Mouse (Mus musculus) testis, adult 2 months (tissue): Measurements from ENCODE around the gene Elp1.

Source experiments
- CTCF ChIP-seq: fragments of 200-500 bp; IDR thresholded peaks from 2 replicates; pipeline ENCODE4 v1.5.1; 2012; ENCODE audit warnings: low read depth, mild to moderate bottlenecking, inconsistent platforms, low read length, moderate library complexity; ENCODE audit not compliant: control insufficient read depth, insufficient read depth, insufficient replicate concordance
- POLR2A ChIP-seq: fragments of 200-500 bp; IDR thresholded peaks from 2 replicates; pipeline ENCODE4 v1.6.1; 2012; ENCODE audit warnings: low read depth, mild to moderate bottlenecking, inconsistent platforms, low read length, moderate library complexity; ENCODE audit not compliant: control insufficient read depth

DNA sequence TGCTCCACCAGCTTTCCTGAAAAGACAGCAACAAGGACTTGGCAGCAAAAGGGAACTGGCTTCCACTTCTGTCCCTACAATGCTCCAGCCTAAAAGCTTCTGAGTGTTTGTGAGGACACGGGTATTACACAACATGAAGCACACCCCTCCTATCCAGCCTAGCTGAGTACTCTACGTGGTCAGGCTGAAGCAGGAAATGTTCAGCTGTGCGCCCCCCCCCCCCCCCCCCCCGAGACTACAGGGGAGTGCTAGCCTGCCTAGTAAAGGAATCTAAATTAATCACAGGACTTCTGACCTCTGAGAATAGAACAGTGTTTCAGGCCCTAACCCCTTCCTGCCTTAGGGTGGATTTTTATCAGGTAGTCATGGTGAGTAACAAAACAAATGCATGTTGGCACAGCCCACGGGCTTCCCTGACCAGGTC lies 34.3 kb downstream of the Elp1 start:
- TF ChIP-seq POLR2A (no peak), CTCF (no peak)
